Mouse (Mus musculus): ENCODE results near the gene Olfr1136. TPM values are rescaled to one million over a fixed set of nuclear protein-coding genes. Genes with fewer than 3 reads are reported as not detected.

Gene Olfr1136
- total RNA-seq (2021) = not detected

DNA sequence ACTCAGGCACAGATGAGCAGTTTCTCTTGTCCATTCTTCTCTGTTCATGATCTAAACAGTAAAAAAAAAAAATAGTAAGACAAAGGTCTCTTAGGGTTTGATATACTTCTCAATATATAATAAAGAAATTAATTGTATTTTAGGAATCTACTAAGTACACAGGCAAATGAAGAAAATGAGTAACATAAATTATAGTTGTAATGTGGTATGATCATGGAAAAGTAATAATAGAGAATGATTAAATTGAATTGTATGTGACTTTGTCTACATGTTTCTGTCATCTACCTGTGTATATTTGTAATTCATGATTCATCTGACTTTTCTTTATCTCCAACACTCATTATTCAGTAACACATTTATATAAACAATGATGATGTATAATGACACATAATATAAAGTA lies at the start of gene Olfr1136:
Olfr1136 (minus strand) TSS at position 101 of the 400 bp plus-strand sequence.
- intact Hi-C loops (cut with DNase I) = no loop called here
- no peak for DNase-seq (ENCODE audit: low spot score in 2 of 2)

DNA sequence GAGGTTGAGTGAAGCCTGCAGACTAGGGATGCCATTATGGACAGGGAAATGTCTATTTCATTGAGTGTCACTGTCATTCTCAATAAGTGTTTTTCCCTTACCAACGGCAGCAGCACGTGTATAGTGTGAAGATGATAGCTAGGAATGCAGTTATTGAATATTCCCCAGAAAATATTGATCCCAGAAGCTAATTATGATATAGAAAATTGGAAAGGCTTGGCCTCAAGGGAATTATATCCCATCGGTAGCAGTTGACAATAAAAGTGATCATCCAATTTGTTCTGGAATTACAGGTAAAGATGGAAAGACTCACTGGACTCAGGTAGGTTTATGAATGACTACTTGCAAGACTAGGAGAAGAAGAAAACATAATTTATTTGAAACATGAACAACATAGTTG lies 49.7 kb upstream of the Olfr1136 start, which contains the start of gene Olfr1140:
Olfr1140 (plus strand) TSS at position 301 of the 400 bp plus-strand sequence.
- DNase-seq (ENCODE audit: low spot score in 2 of 2) = no peak
- intact Hi-C loops (cut with DNase I) = no loop called here

DNA sequence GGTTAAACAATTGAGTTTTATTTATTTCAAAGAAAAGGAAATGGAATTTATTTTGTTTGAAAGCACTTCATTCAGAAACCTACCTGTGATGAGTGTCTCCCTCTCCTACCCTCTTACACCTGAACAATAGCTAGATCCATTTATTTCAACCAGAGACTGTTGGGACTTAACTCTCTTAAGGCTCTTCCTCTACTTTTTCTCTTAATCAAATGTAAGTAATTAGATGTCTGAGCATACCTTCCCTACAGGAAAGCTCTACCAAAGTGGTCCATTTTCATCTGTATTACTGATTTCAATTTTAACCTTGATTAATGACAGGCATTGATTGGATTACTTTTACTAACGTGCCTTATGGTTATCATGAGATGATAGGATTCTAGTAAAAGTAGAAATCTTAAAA lies 46.1 kb upstream of the Olfr1136 start, which contains the start of gene Olfr1138:
Olfr1138 (minus strand) TSS at position 101 of the 400 bp plus-strand sequence.
- DNase-seq (ENCODE audit: low spot score in 2 of 2) = no peak
- intact Hi-C loops (cut with DNase I) = no loop called here

DNA sequence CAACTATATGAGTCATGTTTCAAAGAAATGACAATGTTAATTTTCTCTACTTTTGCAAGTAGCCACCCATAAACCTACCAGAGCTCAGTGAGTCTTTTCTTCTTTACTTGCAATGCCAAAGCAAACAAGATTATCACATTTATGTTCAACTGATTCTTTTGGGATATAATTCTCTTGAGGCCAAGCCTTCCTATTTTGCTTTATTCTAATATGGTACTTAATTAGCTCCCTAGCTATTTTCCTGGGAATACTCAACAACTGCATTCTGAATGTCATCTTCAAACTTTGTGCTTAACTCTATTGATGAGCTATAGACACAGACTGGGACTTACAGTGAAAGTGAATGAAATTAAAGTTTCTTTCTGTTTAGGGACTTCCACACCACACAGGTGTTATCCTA lies 19.3 kb upstream of the Olfr1136 start, which contains the start of gene Olfr1137:
Olfr1137 (minus strand) TSS at position 101 of the 400 bp plus-strand sequence.
- intact Hi-C loops (cut with DNase I) = no loop called here

DNA sequence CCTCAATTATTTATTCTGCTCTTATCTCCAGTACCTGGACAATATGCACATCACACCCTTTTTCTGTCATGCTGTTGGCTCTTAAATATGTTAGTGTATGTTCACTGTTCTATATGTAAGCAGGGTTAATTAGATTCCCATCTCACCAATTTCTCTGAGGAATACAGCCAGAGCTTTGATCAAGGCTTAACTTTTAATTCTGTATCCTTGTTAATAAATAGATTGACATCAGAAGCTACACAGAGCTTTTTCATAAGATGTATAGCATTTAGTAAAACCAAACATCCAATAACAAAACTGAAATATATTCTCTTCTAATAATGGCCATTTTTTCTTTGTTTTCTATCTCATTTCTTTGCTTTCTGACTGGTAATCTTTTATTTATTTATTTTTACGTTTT lies 20.2 kb downstream of the Olfr1136 start, which contains the start of gene Olfr1135:
Olfr1135 (minus strand) TSS at position 101 of the 400 bp plus-strand sequence.
- intact Hi-C loops (cut with DNase I) = no loop called here

More for the DNA sequence above, 19.3 kb upstream of the Olfr1136 start, which contains the start of gene Olfr1137:
- no peak for DNase-seq (ENCODE audit: low spot score in 2 of 2)

DNA sequence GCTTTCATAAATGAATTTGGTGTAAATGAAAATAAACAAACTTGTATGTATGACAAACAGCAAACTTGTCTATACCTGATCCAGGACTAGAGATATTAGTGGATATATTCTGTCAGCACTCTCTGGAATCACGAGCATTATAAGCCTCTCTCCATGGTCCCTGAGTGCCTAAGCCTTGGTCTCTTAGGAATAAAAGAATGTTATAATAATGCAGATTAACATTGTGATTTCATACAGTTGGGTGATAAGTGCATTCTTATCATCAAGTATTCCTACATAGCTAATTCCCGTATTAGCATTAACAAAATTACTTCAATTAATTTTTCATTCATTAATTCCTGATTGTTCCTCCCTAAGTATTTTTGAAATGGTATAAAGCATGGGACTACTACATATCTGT lies 35.4 kb downstream of the Olfr1136 start, which contains the start of gene Olfr1134:
Olfr1134 (minus strand) TSS at position 101 of the 400 bp plus-strand sequence.
- no peak for DNase-seq (ENCODE audit: low spot score in 2 of 2)
- intact Hi-C loops (cut with DNase I) = no loop called here

More for the DNA sequence above, 20.2 kb downstream of the Olfr1136 start, which contains the start of gene Olfr1135:
- DNase-seq (ENCODE audit: low spot score in 2 of 2) = no peak

DNA sequence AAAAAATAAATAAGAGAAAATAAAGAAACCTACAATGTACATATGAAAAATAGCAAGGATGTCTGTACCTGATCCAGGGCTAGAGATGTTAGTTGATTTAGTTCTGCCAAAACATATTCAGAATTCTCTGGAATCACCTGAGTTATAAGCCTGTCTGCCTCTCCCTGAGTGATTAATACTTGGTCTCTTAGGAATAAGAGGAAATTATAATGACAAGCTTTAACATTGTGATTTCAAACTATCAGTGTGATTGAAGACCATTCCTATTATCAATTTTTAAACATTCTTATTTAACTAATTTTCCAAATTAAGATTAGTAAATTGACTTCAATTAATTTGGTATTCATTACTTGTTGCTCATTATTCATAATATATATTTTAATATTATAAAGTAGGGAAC lies 46.5 kb downstream of the Olfr1136 start, which contains the start of gene Olfr1133:
Olfr1133 (minus strand) TSS at position 101 of the 400 bp plus-strand sequence.
- no peak for DNase-seq (ENCODE audit: low spot score in 2 of 2)
- intact Hi-C loops (cut with DNase I) = no loop called here

Other genes with a start within 250 kb of the Olfr1136 start
- not detected for gene Olfr1126, start 240.0 kb downstream of the Olfr1136 start, total RNA-seq (2021)
- gene Pramel7, start 196.9 kb downstream of the Olfr1136 start, total RNA-seq (2021) = not detected
- not detected for gene Pramel6, start 187.4 kb downstream of the Olfr1136 start, total RNA-seq (2021)
- gene Olfr153, start 162.2 kb downstream of the Olfr1136 start, total RNA-seq (2021) = not detected
- gene Olfr1128, start 148.4 kb downstream of the Olfr1136 start, total RNA-seq (2021) = not detected
- not detected for gene Olfr1129, start 120.0 kb downstream of the Olfr1136 start, total RNA-seq (2021)
- not detected for gene Olfr1130, start 87.7 kb downstream of the Olfr1136 start, total RNA-seq (2021)
- gene Olfr1131, start 66.8 kb downstream of the Olfr1136 start, total RNA-seq (2021) = not detected
- gene Olfr1132, start 56.4 kb downstream of the Olfr1136 start, total RNA-seq (2021) = not detected
- gene Olfr1133, start 46.6 kb downstream of the Olfr1136 start, total RNA-seq (2021) = not detected
- gene Olfr1134, start 35.5 kb downstream of the Olfr1136 start, total RNA-seq (2021) = not detected
- not detected for gene Olfr1135, start 20.3 kb downstream of the Olfr1136 start, total RNA-seq (2021)
- gene Olfr1137, start 19.2 kb upstream of the Olfr1136 start, total RNA-seq (2021) = not detected
- gene Olfr1138, start 46.0 kb upstream of the Olfr1136 start, total RNA-seq (2021) = not detected
- not detected for gene Olfr1140, start 49.8 kb upstream of the Olfr1136 start, total RNA-seq (2021)
- not detected for gene Olfr1141, start 60.0 kb upstream of the Olfr1136 start, total RNA-seq (2021)
- gene Olfr152, start 85.5 kb upstream of the Olfr1136 start, total RNA-seq (2021) = not detected
- gene Olfr1143, start 106.6 kb upstream of the Olfr1136 start, total RNA-seq (2021) = not detected
- gene Olfr1145, start 115.9 kb upstream of the Olfr1136 start, total RNA-seq (2021) = not detected
- gene Olfr1148, start 136.6 kb upstream of the Olfr1136 start, total RNA-seq (2021) = not detected
- gene Olfr1150-ps1, start 150.0 kb upstream of the Olfr1136 start, total RNA-seq (2021) = not detected
- gene Olfr1151, start 161.9 kb upstream of the Olfr1136 start, total RNA-seq (2021) = not detected
- gene Olfr1152, start 172.5 kb upstream of the Olfr1136 start, total RNA-seq (2021) = not detected
- gene Olfr1153, start 201.0 kb upstream of the Olfr1136 start, total RNA-seq (2021) = not detected
- not detected for gene Olfr1154, start 211.2 kb upstream of the Olfr1136 start, total RNA-seq (2021)